Mouse (Mus musculus) T-helper 17 cell (primary cell): ENCODE measurements around the gene Krtap4-2.
"Not testable (repeated sequence)": the region's sequence is repeated elsewhere in the genome, so short reads cannot be mapped to it uniquely, and the experiment has no call there.

Experiments used
- in situ Hi-C, 2 experiments: fragments of 300-600 bp; cut with MboI, MseI; formaldehyde crosslinking; loops; 1 replicate in 1 of 2; 2 replicates in 1 of 2; pipeline ENCODE4 v1.15.1; 2025; ENCODE audit warnings: high pct_unique_total_duplicates in 2 of 2

The Krtap4-2 gene

GRCm38 (mm10) chr11:99634653-99635134 is at the start of gene Krtap4-2:
Gene Krtap4-2 (minus strand): TSS chr11:99635084.
- in situ Hi-C loops, result no loop called here

- in situ Hi-C loops, result no loop called here
These were observed 48.6 kb upstream of the Krtap4-2 start for GRCm38 (mm10) chr11:99683481-99683880.

DNA sequence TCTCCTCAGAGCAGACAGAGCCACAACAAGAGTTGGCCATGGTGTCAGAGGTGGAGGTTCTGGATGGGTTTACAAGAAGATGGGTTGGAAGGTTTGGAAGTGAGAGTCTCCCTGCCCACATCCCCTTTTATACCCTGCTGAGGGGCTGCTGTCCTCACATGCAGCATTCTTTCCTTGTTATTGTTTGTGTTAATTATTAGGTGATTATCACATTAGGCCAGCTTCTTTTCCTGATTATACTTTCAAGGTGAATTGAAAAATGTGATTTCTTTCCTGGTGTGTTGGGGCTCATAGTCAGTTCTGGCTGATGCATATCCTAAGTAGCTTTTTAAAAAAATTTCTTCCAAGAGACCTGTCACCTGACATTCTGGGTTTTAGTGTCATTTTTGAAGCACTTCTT is 31.0 kb upstream of the Krtap4-2 start, which contains the start of gene Krtap4-6:
TSS of gene Krtap4-6 (minus strand) at position 101 of the 400 bp plus-strand sequence.
- in situ Hi-C loops, result no loop called here

DNA sequence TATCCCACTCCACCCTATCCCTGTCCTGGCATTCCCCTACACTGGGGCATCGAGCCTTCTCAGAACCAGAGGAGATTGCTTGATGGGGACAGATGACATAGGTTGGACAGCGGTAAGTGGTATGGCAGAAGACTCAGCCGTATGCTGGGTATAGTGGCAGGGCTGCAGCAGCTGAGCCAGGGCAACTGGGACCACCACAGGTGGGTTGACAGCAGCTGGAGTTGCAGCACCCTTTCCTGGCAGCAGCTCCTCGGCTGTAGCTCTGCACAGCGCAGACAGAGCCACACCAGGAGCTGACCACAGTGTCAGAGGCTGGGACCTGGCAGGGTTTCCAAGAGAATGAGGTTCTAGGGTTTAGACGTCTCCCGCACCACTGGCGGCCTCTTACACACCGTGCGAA is 27.9 kb upstream of the Krtap4-2 start:
- in situ Hi-C loops, result no loop called here

DNA sequence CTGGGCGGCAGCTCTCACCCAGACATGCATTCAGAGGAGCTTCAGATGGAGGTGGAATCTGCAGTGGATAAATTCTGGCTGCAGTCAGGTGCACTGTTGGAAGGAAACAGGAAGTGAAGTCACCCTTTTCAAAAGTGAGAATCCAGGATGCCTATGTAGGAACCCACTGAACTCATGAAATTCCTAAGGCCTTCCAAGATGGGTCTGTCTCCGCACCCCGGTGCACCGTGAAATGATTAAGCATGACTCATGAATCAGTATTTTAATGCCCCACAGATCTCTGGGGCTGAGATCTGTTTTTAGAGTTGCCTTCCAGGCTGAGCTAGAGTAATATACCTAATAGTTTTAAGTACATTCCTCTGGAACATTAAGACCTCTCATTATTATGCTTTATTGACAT is 24.4 kb upstream of the Krtap4-2 start:
- in situ Hi-C loops, result no loop called here

- in situ Hi-C loops, result not testable (repeated sequence)
These were observed 23.7 kb upstream of the Krtap4-2 start, which contains the start of gene Gm11563 for GRCm38 (mm10) chr11:99658467-99659010. Gene Gm11563 (minus strand): TSS chr11:99658960.

- in situ Hi-C loops, result no loop called here
These were observed 22.2 kb upstream of the Krtap4-2 start for GRCm38 (mm10) chr11:99657051-99657450.

DNA sequence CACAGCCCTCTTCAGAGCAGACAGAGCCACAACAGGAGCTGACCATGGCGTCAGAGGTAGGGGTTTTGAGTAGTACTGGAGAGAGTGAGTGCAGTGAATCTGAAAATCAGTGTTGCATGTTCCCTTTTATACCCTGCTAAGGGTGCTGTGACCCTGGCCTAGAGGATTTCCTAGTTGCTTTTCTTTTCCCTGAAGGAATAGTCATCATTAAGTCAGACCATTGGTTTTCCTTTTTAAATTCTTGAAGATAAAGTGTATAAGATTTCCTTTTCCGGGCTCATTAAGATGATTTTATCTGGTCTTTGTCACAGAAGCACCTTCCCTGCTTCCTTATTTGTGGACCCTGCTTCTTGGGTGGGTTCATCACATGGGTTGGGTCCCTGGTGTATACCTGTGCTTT is 15.3 kb upstream of the Krtap4-2 start, which contains the start of gene Gm11555:
TSS of gene Gm11555 (minus strand) at position 101 of the 400 bp plus-strand sequence.
- in situ Hi-C loops, result no loop called here

DNA sequence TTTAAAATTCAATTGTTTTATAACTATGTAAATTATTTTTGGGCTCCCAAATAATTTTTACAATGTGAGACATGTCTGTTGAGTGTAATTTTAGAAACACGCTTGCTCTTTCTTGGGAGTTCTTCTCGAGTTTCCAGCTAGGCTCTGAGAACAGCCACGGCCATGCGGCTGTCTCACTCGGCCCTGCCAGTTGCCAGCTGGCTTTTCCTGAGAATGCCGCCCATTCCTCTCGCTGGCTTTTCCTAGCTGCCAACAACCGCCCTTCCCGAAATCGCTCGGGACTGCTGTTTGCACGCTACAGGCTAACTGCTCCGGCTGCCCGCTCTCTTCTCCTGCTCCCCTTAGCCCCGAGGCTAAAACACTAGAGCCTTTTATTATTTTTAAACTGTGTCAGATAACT is 11.6 kb upstream of the Krtap4-2 start:
- in situ Hi-C loops, result no loop called here

- in situ Hi-C loops, result no loop called here
These were observed 9.5 kb upstream of the Krtap4-2 start for GRCm38 (mm10) chr11:99644351-99644750.

GRCm38 (mm10) chr11:99643635-99644139 is 8.8 kb upstream of the Krtap4-2 start, which contains the start of gene Krtap4-7:
Gene Krtap4-7 (minus strand): TSS chr11:99644089.
- in situ Hi-C loops, result not testable (repeated sequence)

GRCm38 (mm10) chr11:99640926-99641325 is 6.0 kb upstream of the Krtap4-2 start:
- in situ Hi-C loops, result no loop called here

GRCm38 (mm10) chr11:99637086-99637485 is 2.2 kb upstream of the Krtap4-2 start:
- in situ Hi-C loops, result no loop called here

DNA sequence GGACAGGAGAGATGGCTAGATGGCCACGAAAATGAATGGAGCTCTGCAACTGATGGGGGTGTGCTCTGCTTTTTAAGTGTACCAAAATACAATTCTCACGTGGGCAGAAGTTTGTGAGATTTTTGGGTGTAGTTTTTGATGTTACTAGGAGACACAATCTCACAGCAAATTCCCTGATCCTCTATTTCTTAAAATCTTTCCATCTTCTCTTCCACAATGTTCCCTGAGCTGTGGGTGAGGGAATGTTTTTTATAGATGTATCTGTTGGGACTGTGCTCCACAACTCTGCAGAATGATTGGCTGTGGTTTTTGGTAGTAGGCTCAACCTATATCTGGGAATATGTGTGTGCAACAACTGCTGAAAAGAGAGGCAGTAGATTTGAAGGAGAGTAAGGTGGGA is 1.6 kb downstream of the Krtap4-2 start:
- in situ Hi-C loops, result no loop called here

DNA sequence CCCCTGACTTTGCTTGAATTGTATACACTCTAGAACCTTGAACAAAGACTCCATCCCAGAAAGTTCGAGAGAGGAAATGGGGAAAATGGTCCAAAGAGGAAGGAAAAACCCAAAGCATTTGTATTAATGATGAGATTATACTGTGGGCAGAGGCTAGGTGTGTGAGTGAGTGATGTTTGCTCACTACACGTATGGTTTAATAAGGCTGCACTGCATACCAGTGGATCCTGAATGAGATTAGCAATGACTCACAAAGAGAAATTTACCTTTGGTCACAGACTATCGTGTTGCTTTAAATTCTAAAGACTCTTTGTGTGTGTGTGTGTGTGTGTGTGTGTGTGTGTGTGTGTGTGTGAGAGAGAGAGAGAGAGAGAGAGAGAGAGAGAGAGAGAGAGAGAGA is 4.0 kb downstream of the Krtap4-2 start:
- in situ Hi-C loops, result no loop called here

- in situ Hi-C loops, result no loop called here
These were observed 6.7 kb downstream of the Krtap4-2 start, which contains the start of gene Krtap4-1 for GRCm38 (mm10) chr11:99628138-99628537. Gene Krtap4-1 (minus strand): TSS chr11:99628238.

DNA sequence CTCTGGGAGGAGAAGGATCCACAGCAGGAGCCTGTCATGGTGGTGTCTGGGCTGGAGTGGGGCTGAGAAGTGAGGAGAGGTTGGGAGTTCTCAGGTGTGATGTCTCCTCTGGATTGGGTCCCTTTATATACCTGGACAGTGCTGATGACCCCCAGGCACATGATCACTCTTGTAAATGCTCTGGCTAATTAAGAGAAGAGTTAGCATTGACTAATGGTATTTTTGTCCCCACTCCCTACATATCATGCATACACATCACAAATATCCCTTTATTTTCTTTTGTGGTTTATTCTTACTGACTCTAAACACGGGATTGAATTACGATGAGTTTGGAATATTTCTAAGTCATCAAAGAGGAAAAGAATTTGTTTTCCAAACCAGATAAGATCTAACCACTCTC is 14.5 kb downstream of the Krtap4-2 start, which contains the start of gene Gm11562:
TSS of gene Gm11562 (minus strand) at position 101 of the 400 bp plus-strand sequence.
- in situ Hi-C loops, result no loop called here

DNA sequence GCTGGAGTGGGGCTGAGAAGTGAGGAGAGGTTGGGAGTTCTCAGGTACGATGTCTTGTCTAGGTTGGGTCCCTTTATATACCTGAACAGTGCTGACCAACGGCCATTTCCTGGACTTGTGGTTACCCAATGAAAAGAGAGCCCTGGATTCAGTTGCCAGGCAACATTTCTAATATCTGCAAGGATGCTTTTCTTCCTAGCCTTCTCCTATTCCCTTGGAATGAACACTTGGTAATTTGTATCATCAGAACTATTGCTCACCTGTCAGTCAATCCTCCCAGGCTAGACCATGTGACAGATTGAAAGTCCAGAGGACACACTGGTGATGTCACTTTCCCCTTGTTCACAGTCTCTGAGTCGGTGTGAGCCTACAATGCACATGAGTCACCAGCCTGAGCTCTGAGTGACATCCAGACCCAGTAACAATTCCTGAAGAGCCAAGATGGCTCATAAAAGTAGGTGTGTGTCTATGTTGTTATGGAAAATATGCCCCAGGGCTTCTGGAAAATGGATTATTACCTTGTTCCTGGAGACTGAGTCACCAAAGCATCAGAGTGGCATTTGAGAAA is 20.0 kb downstream of the Krtap4-2 start, which contains the start of gene Krtap2-4:
TSS of gene Krtap2-4 (minus strand) at position 51 of the 568 bp plus-strand sequence.
- in situ Hi-C loops, result no loop called here

GRCm38 (mm10) chr11:99610089-99610488 is 24.8 kb downstream of the Krtap4-2 start, which contains the start of gene Gm11937:
Gene Gm11937 (minus strand): TSS chr11:99610189.
- in situ Hi-C loops, result not testable (repeated sequence)

GRCm38 (mm10) chr11:99609126-99609525 is 25.8 kb downstream of the Krtap4-2 start:
- in situ Hi-C loops, result no loop called here

- in situ Hi-C loops, result not testable (repeated sequence)
These were observed 31.7 kb downstream of the Krtap4-2 start, which contains the start of gene Gm11938 for GRCm38 (mm10) chr11:99603208-99603607. Gene Gm11938 (minus strand): TSS chr11:99603308.

DNA sequence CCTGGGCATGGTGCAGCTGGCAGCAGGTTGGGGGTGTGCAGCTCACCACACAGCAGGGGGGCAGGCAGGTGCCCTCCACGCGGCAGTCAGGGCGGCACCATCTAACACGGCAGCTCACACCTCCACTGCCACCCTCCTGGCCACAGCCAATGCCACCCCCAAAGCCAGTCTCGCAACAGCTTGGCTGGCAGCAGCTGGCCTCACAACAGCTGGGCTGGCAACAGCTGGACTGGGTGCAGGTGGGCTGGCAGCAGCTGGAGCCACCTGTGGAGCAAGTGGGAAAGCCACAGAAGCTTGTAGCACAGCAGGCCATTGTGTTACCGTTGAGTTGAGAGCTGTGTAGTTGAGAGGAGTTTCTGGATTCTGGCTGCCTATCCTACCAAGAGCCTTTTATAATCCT is 37.1 kb downstream of the Krtap4-2 start, which contains the start of gene Krtap9-3:
TSS of gene Krtap9-3 (minus strand) at position 364 of the 400 bp plus-strand sequence.
- in situ Hi-C loops, result not testable (repeated sequence)
